Mouse (Mus musculus): ENCODE measurements around the gene Cdkn2aip. TPM values are rescaled to one million over a fixed set of nuclear protein-coding genes. Genes with fewer than 3 reads are reported as not detected.
A peak's percentile ranks its signal among the peaks of the same experiment; 100 is the strongest.

Gene Cdkn2aip
- polyA plus RNA-seq, 1 experiment from 2014 or later: 13.0 TPM

GRCm38 (mm10) chr8:47749491-47749890, 35.8 kb upstream of the Cdkn2aip start:
- Histone ChIP-seq H3K9me3 (ENCODE audit: control insufficient read depth, low read length) (no peaks in the 10 kb centered on the region), H3K27ac (replicated peaks) (no peak overlapping the region), H3K4me3 (ENCODE audit: low read depth, low read length) (no peak overlapping the region), H3K4me1 (replicated peaks; ENCODE audit: control insufficient read depth, insufficient read depth) (no peaks in the 10 kb centered on the region), H3K4me2 (replicated peaks; ENCODE audit: low read depth) (no peak overlapping the region), H3K9ac (ENCODE audit: low read length) (no peak overlapping the region), H3K36me3 (ENCODE audit: control insufficient read depth, insufficient read depth, low read length) (no peaks in the 10 kb centered on the region), H3K27me3 (ENCODE audit: control insufficient read depth, insufficient read depth, low read length) (no peaks in the 10 kb centered on the region)
- DNase-seq (ENCODE audit: low spot score) (no peak), ATAC-seq (ENCODE audit: low FRiP score, low TSS enrichment) (no peak)
- TF ChIP-seq EP300 (optimal IDR thresholded peaks at IDR 0.05): no peak
- TF ChIP-seq CTCF (IDR thresholded peaks at IDR 0.05; ENCODE audit: low read depth): no peak
- 60% methylated on average over 8 of the region's 8 CpGs for WGBS

- no peak overlapping the region for H3K4me2 ChIP-seq (replicated peaks; ENCODE audit: low read depth)
- WGBS: 67% methylated on average over 12 of the region's 12 CpGs
- H3K27ac ChIP-seq (replicated peaks): no peak overlapping the region
- ATAC-seq (ENCODE audit: low FRiP score, low TSS enrichment) (no peak), DNase-seq (ENCODE audit: low spot score) (no peak)
- H3K4me1 ChIP-seq (replicated peaks; ENCODE audit: control insufficient read depth, insufficient read depth): no peaks in the 10 kb centered on the region
- H3K36me3 ChIP-seq (ENCODE audit: control insufficient read depth, insufficient read depth, low read length): no peaks in the 10 kb centered on the region
- H3K27me3 ChIP-seq (ENCODE audit: control insufficient read depth, insufficient read depth, low read length): no peaks in the 10 kb centered on the region
- no peaks in the 10 kb centered on the region for H3K9me3 ChIP-seq (ENCODE audit: control insufficient read depth, low read length)
- H3K9ac ChIP-seq (ENCODE audit: low read length): no peak overlapping the region
- TF ChIP-seq CTCF (IDR thresholded peaks at IDR 0.05; ENCODE audit: low read depth): no peak
- H3K4me3 ChIP-seq (ENCODE audit: low read depth, low read length): no peak overlapping the region
These were observed 32.6 kb upstream of the Cdkn2aip start for GRCm38 (mm10) chr8:47746304-47746703.

GRCm38 (mm10) chr8:47745848-47746247, 32.1 kb upstream of the Cdkn2aip start:
- H3K36me3 ChIP-seq (ENCODE audit: control insufficient read depth, insufficient read depth, low read length): no peaks in the 10 kb centered on the region
- no peaks in the 10 kb centered on the region for H3K9me3 ChIP-seq (ENCODE audit: control insufficient read depth, low read length)
- H3K4me1 ChIP-seq (replicated peaks; ENCODE audit: control insufficient read depth, insufficient read depth): no peaks in the 10 kb centered on the region
- ATAC-seq (ENCODE audit: low FRiP score, low TSS enrichment) (no peak), DNase-seq (ENCODE audit: low spot score) (no peak)
- no peak overlapping the region for H3K9ac ChIP-seq (ENCODE audit: low read length)
- TF ChIP-seq CTCF (IDR thresholded peaks at IDR 0.05; ENCODE audit: low read depth): no peak
- no peak for TF ChIP-seq EP300 (optimal IDR thresholded peaks at IDR 0.05)
- H3K27ac ChIP-seq (replicated peaks): no peak overlapping the region
- no peak overlapping the region for H3K4me2 ChIP-seq (replicated peaks; ENCODE audit: low read depth)
- no peaks in the 10 kb centered on the region for H3K27me3 ChIP-seq (ENCODE audit: control insufficient read depth, insufficient read depth, low read length)
- H3K4me3 ChIP-seq (ENCODE audit: low read depth, low read length): no peak overlapping the region
- WGBS: 29% methylated on average over 6 of the region's 6 CpGs

GRCm38 (mm10) chr8:47744803-47745202, 31.1 kb upstream of the Cdkn2aip start:
- H3K4me3 ChIP-seq (ENCODE audit: low read depth, low read length): no peak overlapping the region
- no peaks in the 10 kb centered on the region for H3K36me3 ChIP-seq (ENCODE audit: control insufficient read depth, insufficient read depth, low read length)
- no peaks in the 10 kb centered on the region for H3K4me1 ChIP-seq (replicated peaks; ENCODE audit: control insufficient read depth, insufficient read depth)
- ATAC-seq (ENCODE audit: low FRiP score, low TSS enrichment): no peak
- no peak for DNase-seq (ENCODE audit: low spot score)
- H3K9me3 ChIP-seq (ENCODE audit: control insufficient read depth, low read length): no peaks in the 10 kb centered on the region
- 70% methylated on average over 9 of the region's 9 CpGs for WGBS
- no peak overlapping the region for H3K27ac ChIP-seq (replicated peaks)
- no peaks in the 10 kb centered on the region for H3K27me3 ChIP-seq (ENCODE audit: control insufficient read depth, insufficient read depth, low read length)
- TF ChIP-seq EP300 (optimal IDR thresholded peaks at IDR 0.05) (no peak), CTCF (IDR thresholded peaks at IDR 0.05; ENCODE audit: low read depth) (no peak)
- no peak overlapping the region for H3K4me2 ChIP-seq (replicated peaks; ENCODE audit: low read depth)
- H3K9ac ChIP-seq (ENCODE audit: low read length): no peak overlapping the region

GRCm38 (mm10) chr8:47743419-47743818, 29.7 kb upstream of the Cdkn2aip start:
- no peak overlapping the region for H3K4me2 ChIP-seq (replicated peaks; ENCODE audit: low read depth)
- H3K9ac ChIP-seq (ENCODE audit: low read length): no peak overlapping the region
- no peak overlapping the region for H3K27ac ChIP-seq (replicated peaks)
- peak; percentile 89 for DNase-seq (ENCODE audit: low spot score)
- H3K9me3 ChIP-seq (ENCODE audit: control insufficient read depth, low read length): no peaks in the 10 kb centered on the region
- no peaks in the 10 kb centered on the region for H3K4me1 ChIP-seq (replicated peaks; ENCODE audit: control insufficient read depth, insufficient read depth)
- peak; percentile 61; the same call in 1 of the 2 replicates for ATAC-seq (ENCODE audit: low FRiP score, low TSS enrichment)
- no peaks in the 10 kb centered on the region for H3K36me3 ChIP-seq (ENCODE audit: control insufficient read depth, insufficient read depth, low read length)
- no peaks in the 10 kb centered on the region for H3K27me3 ChIP-seq (ENCODE audit: control insufficient read depth, insufficient read depth, low read length)
- no peak overlapping the region for H3K4me3 ChIP-seq (ENCODE audit: low read depth, low read length)
- no peak for TF ChIP-seq EP300 (optimal IDR thresholded peaks at IDR 0.05)
- TF ChIP-seq CTCF (IDR thresholded peaks at IDR 0.05; ENCODE audit: low read depth): peak; percentile 97
- 7% methylated on average over 11 of the region's 11 CpGs for WGBS

GRCm38 (mm10) chr8:47742992-47743391, 29.3 kb upstream of the Cdkn2aip start:
- Histone ChIP-seq H3K4me1 (replicated peaks; ENCODE audit: control insufficient read depth, insufficient read depth) (no peaks in the 10 kb centered on the region), H3K9me3 (ENCODE audit: control insufficient read depth, low read length) (no peaks in the 10 kb centered on the region), H3K27ac (replicated peaks) (no peak overlapping the region), H3K36me3 (ENCODE audit: control insufficient read depth, insufficient read depth, low read length) (no peaks in the 10 kb centered on the region), H3K4me3 (ENCODE audit: low read depth, low read length) (no peak overlapping the region), H3K27me3 (ENCODE audit: control insufficient read depth, insufficient read depth, low read length) (no peaks in the 10 kb centered on the region), H3K4me2 (replicated peaks; ENCODE audit: low read depth) (no peak overlapping the region), H3K9ac (ENCODE audit: low read length) (no peak overlapping the region)
- TF ChIP-seq EP300 (optimal IDR thresholded peaks at IDR 0.05): no peak
- no peak for TF ChIP-seq CTCF (IDR thresholded peaks at IDR 0.05; ENCODE audit: low read depth)
- 31% methylated on average over 8 of the region's 8 CpGs for WGBS
- DNase-seq (ENCODE audit: low spot score) (no peak), ATAC-seq (ENCODE audit: low FRiP score, low TSS enrichment) (no peak)
